Mouse (Mus musculus) urinary bladder, postnatal 25 days (tissue): ENCODE data around the gene Tenm2.

Experiments
- DNase-seq: peaks from one replicate; pipeline ENCODE4 v3.0.0; 2022; ENCODE audit warnings: low spot score

The Tenm2 gene

DNA sequence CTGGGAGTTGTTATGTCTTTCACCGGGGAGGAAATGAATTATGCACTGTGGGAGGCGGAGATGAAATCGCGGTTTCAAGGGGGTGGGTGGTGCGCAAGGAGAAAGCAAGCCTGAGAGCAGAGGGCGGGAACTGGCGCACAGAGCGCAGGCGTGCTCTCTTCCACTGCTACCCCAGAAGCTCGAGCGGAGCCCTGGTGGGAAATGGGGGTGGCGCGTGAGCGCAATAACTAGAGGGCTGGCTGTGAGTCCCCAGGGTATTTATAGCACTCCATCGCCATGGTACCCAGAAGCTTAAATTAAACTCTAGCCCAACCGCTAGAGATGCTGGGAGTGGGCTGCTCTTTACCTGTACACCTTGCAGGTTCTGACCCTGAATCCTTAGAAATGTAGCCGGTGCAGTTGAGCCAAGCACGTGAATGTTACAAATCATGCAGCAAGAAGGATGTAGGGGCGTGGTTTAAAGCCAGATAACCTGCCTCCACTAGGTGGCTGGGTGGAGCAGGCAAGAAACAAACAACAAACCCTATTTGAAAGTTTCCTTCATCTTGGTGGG is 1249.8 kb downstream of the Tenm2 start:
- no peak for DNase-seq

DNA sequence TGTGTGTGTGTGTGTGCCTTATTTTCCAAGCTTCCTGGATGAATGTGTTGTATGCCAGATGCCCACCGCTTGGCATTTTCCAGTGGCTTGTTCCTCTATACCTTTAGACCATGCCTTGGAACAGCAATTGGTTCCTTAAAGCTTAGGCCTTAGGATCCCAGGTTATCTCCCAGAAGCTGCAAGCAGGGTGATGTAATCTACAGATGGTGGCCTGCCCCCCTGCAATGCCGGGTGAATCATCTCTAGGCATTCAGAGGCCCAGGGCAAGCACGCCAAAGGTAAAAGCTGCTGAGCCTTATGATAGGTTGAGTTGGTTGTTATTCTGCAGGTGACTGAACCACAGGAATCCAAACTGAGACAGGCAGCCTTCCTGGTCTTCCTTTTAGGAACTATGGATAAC is 1253.0 kb downstream of the Tenm2 start:
- DNase-seq = no peak

DNA sequence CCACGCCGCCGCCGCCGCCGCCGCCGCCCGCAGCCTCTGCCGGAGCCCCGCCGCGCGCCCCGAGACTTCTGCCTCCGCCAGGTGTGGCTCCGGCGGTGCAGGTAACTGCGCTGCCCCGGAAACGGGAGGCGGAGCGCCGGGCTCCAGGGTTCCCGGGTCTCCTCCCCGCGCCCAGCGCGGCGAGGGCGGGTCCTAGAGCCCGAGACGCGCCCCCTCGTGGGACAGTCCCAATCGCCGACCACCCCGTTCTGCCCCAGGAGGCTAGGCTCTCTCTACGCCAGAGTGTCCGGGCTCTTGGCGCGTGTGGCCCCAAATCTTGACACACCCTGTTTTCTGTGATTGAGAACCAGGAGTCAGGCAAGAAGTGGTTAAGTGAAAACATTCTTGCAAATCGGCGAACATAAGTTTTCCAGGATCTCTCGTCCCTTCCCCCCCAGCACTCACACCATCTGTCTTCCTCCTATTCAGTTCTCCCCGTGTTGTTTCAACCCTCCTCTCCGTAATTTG is 1255.3 kb downstream of the Tenm2 start, which contains the start of gene Wwc1:
Wwc1 (minus strand) TSS at position 117 of the 507 bp plus-strand sequence.
- peak; percentile 73 for DNase-seq

DNA sequence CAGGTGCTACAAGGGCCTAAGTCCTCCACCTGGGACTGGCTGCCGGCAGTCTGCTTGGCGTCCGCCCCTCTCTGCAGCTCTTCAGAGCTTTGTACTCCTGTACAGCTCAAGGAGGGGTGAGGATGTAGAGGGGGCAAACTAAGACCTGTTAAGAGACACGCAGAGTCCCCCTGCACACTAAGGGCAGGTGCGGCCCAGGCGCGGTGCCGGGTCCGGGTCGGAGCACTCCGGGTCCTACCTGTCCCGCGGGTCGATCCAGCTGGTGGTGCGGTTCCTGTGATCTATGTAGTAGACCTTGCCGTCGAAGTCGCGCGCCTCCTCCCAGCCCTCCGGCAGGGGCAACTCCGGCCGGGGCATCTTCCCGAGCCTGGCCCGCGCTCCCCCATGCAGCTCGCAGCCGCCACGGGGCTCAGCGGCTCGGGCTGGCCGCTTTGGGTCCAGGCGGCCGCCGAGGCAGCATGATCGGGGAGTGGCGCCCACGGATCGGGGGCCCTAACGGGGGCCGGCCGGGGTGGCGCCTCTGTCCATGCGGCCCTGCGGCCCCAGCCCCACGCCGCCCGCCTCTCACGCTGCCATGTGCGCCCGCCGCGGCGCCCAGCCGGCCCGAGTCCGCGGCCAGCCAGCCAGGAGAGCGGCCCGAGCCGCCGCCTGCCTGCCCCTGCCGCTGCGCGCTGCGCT is 1255.9 kb downstream of the Tenm2 start:
- DNase-seq = no peak

DNA sequence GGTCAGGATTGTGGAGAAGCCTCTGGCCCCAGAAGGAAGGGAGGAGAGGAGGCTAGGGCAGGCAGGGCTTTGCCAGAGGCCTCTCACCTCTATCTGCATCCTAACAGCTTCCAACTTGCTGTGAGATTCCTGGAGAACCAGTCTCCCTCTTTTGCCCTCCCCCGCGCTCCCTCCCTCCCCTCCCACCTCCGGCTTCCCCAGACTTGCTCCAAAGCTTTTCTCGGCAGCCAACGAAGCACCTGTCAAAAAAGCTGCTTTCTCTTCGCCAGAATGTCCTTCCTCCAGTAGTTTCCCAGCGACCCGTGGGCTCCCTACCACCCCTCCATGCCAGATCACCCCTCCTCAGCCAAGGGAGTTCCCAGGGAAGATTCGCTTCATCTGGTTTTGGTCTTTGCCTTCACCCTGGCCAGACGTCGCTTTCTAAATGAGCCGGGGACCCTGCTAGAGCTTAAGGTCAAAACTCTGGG is 1256.5 kb downstream of the Tenm2 start:
- no peak for DNase-seq

DNA sequence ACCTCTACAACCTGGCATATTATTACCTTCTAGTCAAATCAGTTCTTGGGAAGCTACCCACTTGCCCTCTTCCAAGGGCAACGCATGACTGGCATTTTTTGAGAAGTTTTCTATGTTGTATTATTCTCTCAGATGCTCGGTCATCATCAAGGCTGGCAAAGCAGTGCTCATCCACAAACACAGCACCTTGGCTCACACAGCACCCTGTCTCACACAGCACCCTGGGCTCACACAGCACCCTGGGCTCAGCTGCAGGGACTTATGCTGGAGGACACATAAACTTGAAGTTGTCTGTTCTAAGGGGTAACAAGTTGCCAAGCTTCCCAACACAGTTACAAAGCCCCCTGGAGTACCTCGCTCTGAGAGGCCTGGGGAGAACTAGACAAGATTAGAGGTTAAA is 1258.0 kb downstream of the Tenm2 start:
- no peak for DNase-seq

DNA sequence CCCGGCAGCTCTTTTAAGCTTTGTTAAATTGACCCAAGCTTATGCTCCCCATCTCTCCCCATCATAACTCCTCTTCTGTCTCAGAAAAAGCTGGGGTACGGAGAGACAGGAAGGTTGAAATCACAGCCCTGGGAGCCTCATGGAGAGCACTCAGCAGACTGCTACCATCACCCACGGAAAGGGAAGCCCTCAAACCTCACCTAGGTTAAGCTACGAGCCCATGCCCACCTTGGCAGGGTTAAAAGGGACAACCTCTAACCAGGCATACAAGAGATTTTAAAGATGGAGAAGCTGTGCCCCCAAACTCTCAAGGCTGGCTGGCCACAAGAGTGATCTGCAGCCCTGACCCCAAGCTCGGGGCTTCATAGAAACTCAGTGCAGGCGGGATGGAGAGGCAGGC is 1258.7 kb downstream of the Tenm2 start:
- DNase-seq = no peak

DNA sequence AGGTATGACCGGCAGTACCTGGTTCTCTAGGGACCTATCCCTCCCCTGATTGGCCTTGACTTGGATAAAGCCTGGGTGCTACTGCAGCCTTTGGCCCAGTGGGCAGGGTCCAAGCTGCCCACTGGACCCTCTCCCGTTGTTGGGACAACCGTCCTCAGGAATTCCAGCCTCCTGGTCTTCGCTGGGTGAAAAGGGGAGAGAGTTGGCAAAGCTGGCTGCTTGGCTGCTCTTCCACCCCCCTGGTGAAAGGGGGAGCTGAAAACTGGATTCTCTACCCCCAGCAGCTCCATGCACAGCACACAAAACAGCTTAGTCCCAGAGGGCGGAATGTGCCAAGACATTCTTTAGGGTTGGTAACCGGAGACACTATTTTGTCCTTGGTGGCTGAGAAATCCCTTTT is 1259.3 kb downstream of the Tenm2 start:
- no peak for DNase-seq

DNA sequence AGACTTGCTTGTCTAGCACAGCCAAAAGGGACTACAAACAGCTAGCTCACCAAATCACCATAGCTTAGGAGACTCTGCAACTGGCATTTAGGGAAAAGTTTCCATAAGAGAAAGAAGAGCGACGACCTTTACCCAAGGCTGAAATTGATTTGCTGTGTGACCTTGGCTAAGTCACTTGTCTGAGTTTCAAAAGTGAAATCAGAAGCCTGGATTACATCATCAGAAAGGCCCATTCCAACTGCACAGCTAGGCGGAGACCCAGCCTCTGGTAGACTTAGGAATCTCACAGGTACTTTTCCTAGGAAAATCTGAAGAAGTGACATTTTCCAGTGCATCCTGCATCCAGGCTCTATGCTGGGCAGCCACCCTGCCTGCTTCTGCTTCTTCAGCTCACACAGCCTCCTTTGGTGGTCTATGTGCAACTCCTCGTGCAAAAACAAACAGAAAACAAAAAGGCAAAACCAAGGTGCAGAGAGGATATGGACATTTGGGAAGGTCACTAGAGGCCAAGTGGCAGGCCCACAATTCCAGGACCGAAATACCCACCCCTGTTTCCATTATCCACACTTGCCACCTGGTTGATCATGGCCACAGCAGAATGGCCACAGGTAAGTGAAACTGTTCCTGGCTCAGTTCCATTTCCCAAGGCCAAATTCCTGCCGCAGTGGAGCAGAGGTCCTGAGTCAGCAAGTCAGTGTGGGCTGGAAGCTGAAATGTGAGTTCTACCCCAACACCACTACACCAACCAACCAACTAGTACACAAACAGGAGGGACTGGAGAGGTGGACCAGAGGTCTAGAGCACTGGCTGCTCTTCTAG is 1260.9 kb downstream of the Tenm2 start:
- DNase-seq = no peak

DNA sequence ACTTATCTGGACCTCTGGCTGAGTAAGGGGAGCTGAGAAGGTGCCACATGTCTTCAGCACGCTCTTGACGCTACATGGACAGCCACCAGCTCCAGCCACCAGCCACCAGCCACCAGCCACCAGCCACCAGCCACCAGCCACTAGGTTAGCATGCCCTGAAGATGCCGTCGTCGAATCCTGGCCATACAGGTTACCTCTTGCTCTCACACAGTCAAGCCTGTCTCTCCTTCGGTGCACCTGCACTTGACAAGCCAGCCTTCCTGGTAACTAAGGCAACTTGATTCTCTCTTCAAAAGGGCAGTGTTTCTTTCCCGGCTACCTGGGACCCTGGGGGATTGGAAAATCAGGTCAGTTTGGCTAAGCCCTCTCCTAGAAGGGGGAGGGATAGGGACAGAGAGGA is 1262.6 kb downstream of the Tenm2 start:
- DNase-seq = no peak

DNA sequence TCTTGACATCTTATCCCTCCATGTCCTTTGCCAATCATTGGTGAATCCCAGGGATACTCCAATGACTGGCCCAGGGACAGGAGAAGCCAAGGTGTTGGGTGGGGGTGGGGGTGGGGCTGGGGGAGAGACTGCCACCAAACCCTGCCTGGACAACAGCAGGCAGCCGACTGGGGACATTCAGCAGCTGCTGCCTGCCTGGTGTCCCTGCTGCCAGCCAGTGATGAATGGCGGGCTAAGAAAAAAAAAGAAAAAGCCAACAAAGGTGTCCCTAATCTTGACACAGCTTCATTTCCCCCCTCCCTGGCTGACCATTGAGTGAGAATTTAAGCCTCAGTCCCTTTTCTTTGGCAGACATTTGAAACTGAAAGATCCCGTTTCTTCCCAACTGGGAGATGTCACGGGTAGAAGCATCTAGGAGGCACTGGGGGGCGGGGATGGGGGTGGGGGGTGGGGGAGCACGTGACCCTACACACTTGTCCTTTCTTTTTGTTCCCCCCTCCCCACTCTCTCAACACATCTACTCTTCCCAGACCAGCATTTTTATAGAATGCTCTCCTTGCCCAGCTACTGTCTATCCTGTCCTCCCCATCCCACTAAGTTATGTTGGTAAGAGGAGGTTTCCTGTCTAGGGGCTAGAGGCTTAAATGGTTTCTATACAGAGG is 1263.4 kb downstream of the Tenm2 start:
- DNase-seq = no peak

DNA sequence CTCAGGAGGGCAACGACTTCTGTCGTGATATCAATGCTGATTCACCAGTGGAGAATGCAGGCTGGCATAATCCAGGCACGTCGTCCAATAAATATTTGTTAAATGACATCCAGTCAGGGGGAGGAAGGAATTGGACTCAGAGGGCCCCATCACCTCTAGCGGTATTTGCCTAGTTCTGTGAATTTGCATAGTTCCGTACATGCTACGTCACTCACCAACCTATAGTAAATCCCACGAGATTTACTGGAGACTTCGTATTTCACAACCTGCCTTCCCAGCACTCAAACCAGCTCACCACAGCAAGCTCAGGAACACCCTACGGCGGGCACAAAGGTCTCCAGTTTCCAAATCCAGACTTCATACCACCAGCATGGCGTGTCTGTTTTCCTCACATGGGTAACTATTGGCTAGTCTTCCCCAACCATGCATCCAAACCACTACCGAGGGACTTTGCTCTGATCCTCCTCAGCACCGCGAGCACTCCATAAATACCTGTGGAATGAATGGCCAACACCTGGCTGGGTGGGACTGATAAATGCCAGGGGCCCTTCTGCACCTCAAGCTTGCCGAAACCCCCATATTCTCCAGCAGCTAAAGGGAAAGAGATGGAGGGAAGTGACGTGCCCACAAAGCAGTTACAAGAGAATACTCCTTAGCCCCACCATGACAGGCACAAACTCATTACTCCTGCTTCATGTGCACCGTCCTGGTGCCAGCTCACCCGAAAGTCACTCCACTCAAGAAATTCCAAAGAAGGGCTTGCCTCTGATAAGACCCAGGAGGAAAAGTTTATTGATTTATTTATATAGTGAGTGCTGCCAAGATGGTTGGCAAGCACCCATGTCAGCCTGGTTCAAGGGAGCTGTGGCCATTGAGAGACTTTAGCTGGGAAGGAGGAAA is 1264.7 kb downstream of the Tenm2 start:
- DNase-seq = no peak

DNA sequence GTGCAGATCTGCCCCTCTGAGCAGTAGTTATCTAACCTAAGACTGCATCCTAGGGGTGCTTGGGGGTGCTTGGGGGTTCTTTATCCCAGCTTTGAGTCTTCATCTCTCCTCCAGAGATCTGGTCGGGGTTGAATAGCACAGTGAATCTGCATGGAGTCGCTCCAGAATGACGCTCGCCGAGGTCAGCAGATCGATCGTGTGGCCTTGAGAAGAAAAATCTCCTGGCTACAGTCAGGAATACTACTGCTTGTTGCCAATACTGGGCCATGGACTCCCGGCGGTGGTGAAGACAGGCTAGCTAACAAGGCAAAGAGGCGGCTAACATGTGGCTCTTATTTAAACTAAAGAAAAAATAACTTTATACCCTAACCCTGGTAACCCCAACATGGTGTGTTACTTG is 1267.5 kb downstream of the Tenm2 start:
- no peak for DNase-seq

DNA sequence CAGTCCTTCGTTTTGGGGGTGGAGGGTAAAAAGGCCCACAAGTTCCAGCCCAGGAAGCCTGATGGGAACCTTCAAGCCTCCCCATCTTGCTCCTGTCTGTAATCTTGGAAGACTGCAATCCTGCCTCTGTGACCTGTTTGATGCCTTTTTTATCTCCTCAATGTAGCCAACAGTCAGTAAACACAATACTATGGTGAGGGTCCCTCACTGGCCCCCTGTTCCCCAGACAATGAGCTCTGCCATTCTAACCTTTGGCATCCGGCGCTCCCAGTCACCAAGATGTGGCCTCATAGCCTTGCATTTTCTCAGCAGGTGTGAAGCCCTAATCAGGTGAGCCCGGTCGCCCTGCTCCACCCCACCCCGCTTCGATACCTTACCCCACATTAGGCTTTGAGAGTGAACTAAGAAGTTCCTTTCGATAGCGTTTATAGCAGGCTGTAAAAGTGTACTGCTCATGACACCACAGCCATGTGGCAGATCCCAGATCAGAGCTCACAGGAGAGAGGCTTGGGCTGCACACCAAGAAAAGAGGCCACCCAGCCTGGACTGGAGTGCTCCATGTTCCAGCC is 1271.7 kb downstream of the Tenm2 start:
- no peak for DNase-seq

DNA sequence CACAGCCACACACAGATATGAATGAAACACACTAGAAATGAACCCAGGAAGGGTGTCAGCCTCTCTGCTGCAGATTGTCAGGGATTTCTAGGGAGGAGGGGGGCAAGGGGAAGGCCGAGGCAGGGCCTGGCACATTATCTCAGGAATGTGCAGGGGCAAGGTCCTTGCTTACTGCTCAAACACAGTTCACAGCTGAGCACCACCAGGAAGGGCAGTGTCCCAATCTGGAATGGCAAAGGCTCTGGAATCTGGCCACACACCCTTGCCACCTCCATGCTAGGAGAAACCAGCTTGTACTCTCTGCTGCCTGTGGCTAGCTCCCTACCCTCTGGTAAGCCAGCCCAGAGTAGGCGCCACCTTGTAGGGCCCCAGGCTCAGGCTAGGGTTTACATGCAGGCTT is 1272.2 kb downstream of the Tenm2 start:
- no peak for DNase-seq

DNA sequence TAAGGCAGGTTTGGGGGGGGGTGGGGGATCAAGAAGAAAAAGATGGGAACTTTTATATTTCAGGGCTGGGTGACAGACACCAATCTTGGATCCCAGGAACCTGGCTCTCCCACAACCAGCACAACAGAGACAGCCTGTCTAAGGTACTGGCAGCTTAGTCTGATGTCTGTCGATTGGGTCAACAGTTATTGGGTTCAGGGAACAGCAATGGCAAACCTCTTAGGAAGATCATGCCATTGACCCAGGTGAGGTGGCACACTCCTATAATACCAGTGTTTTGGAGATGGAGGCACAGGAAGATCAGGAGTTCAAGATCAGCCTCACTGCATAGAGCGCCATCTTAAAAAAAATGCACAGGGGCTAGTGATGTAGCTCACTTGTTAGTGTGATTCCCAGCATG is 1273.3 kb downstream of the Tenm2 start:
- no peak for DNase-seq

DNA sequence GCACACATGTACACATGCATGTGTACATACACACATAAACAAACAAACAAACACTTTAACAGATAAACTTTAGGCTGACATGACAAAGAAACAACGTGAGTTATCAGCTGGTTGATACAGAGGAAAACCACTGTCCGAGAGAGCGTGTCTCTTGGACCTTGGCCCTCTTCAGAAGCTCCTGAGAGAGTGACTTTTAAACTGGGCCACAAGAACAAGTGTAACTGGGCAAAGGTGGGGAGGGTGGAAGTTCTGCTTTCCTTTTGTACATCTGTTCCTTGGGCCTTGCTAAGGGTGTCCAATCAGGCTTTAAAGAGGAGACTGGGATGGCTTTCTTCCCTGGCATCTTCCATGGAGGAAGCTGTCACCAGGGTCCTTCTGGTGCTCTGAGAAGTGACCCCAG is 1276.5 kb downstream of the Tenm2 start:
- DNase-seq = no peak
